Mouse (Mus musculus) right cerebral cortex, postnatal 36 days (tissue): ENCODE results near the gene Usp54.

Experiments used
- DNase-seq, 2 experiments: peaks; one replicate each; pipeline ENCODE4 v3.0.0; 2022; ENCODE audit warnings: low spot score in 2 of 2, mixed read lengths in 1 of 2

Gene Usp54

GRCm38 (mm10) chr14:20640644-20641437 is at the start of gene Usp54:
Gene Usp54, minus strand, starts transcription at chr14:20641063.
- peak; percentile 96 to 97 for DNase-seq

GRCm38 (mm10) chr14:20689009-20689408 is 48.1 kb upstream of the Usp54 start:
- DNase-seq: no peak

- no peak for DNase-seq
Observed at GRCm38 (mm10) chr14:20686576-20686975, 45.7 kb upstream of the Usp54 start.

- no peak for DNase-seq
Observed at GRCm38 (mm10) chr14:20682498-20682897, 41.6 kb upstream of the Usp54 start.

GRCm38 (mm10) chr14:20681742-20682141 is 40.9 kb upstream of the Usp54 start:
- DNase-seq: no peak

GRCm38 (mm10) chr14:20677906-20678305 is 37.0 kb upstream of the Usp54 start:
- DNase-seq: no peak

- DNase-seq: peak; percentile 90 to 93
Observed at GRCm38 (mm10) chr14:20674064-20674833, 33.4 kb upstream of the Usp54 start, which contains the start of gene Sec24c. Gene Sec24c, plus strand, starts transcription at chr14:20674308.

GRCm38 (mm10) chr14:20673735-20674063 is 32.8 kb upstream of the Usp54 start:
- peak in 1 of 2 experiments; percentile 48 for DNase-seq

- no peak for DNase-seq
Observed at GRCm38 (mm10) chr14:20672990-20673389, 32.1 kb upstream of the Usp54 start.

GRCm38 (mm10) chr14:20668154-20668810 is 27.4 kb upstream of the Usp54 start, which contains the start of gene Synpo2l:
Gene Synpo2l, minus strand, starts transcription at chr14:20668354.
- DNase-seq: no peak

GRCm38 (mm10) chr14:20667469-20667868 is 26.6 kb upstream of the Usp54 start:
- no peak for DNase-seq

GRCm38 (mm10) chr14:20664436-20664835 is 23.6 kb upstream of the Usp54 start:
- DNase-seq: no peak

- DNase-seq: no peak
Observed at GRCm38 (mm10) chr14:20663601-20664000, 22.7 kb upstream of the Usp54 start.

GRCm38 (mm10) chr14:20662740-20663139 is 21.9 kb upstream of the Usp54 start:
- no peak for DNase-seq

- peak in 1 of 2 experiments; percentile 16 for DNase-seq
Observed at GRCm38 (mm10) chr14:20661661-20662331, 20.9 kb upstream of the Usp54 start.

- DNase-seq: peak; percentile 91
Observed at GRCm38 (mm10) chr14:20660827-20661660, 20.2 kb upstream of the Usp54 start.

GRCm38 (mm10) chr14:20659687-20660086 is 18.8 kb upstream of the Usp54 start:
- no peak for DNase-seq

GRCm38 (mm10) chr14:20658902-20659301 is 18.0 kb upstream of the Usp54 start:
- DNase-seq: no peak

- DNase-seq: peak in 1 of 2 experiments; percentile 25
Observed at GRCm38 (mm10) chr14:20658326-20658725, 17.5 kb upstream of the Usp54 start.

- no peak for DNase-seq
Observed at GRCm38 (mm10) chr14:20656361-20656760, 15.5 kb upstream of the Usp54 start, which contains the start of gene Myoz1. Gene Myoz1, minus strand, starts transcription at chr14:20656540.

GRCm38 (mm10) chr14:20655731-20656130 is 14.9 kb upstream of the Usp54 start:
- DNase-seq: no peak
